Mouse (Mus musculus) olfactory bulb, adult 2 months (tissue): ENCODE results near the gene Tinagl1. TPM values are rescaled to one million over a fixed set of nuclear protein-coding genes. Genes with fewer than 3 reads are reported as not detected.

Source experiments
- H3K27ac ChIP-seq: fragments of 200-500 bp; 2 replicates; pipeline ENCODE4 v1.5.1; 2012; ENCODE audit warnings: low read depth, low read length; ENCODE audit not compliant: insufficient read depth
- H3K4me1 ChIP-seq: fragments of 200-500 bp; 2 replicates; pipeline ENCODE4 v1.6.1; 2012; ENCODE audit warnings: low read length; ENCODE audit not compliant: control insufficient read depth, insufficient read depth
- H3K4me3 ChIP-seq: fragments of 200-500 bp; 2 replicates; pipeline ENCODE4 v1.5.1; 2012; ENCODE audit warnings: mild to moderate bottlenecking, low read depth, low read length, moderate library complexity; ENCODE audit not compliant: insufficient read depth
- CTCF ChIP-seq: fragments of 200-500 bp; IDR thresholded peaks from 2 replicates; pipeline ENCODE4 v1.5.1; 2012; ENCODE audit warnings: low read depth, mild to moderate bottlenecking, low read length, moderate library complexity; ENCODE audit not compliant: insufficient read depth
- POLR2A ChIP-seq: fragments of 200-500 bp; IDR thresholded peaks from 2 replicates; pipeline ENCODE4 v1.6.1; 2012; ENCODE audit warnings: mild to moderate bottlenecking, low read depth, low read length, moderate library complexity; ENCODE audit not compliant: insufficient read depth
- WGBS: fragments of 180-500 bp; shearing (Covaris S2); methylation state at CpG from one replicate; pipeline ENCODE4 v1.1.7; 2018; 5-methylcytosine and 5-hydroxymethylcytosine counted together
- polyA plus RNA-seq: library from polyadenylated mRNA; stranded (reverse); fragments of >200 nt; gene quantifications from 2 replicates; pipeline ENCODE4 v1.2.4, GENCODE M21; 2012; ENCODE audit warnings: low replicate concordance; ENCODE audit not compliant: missing spikeins, insufficient read depth, insufficient read length

Tinagl1 gene
- not detected in 2 replicates for polyA plus RNA-seq

DNA sequence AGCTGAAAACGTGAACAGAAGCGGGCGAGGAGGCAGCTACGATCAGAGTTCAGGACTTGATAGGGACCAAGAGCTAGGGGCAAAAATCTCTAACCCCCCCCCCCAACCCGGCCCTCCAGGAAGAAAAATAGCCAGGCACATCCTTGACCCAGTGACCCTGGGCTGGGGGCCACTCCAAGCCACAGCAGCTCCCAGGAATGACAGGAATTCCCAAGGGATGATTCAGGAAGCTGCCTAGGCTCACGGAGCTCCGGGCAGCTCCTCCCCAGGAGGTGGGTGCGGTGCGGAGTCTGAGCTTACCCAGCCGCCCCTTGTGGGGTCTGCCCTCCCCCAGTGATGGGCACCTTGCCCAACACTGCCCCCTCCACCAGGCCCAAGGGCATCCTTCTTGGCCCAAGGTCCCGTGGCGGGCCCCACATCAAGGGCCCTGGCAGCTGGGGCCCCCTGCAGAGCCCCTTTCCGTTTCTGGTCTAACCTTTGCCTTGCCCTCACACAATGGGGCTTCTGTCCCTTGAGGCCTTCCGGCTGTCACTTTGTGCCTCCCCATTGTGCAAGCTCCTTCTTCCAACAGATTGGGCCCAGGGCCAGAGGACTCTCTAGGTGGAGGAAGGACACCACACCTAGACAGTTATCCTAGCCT, at the start of gene Tinagl1:
Gene Tinagl1 (minus strand): TSS at position 51 of the 640 bp plus-strand sequence.
- Histone ChIP-seq H3K4me1 (peaks cover 9% of the 10 kb centered on the region), H3K27ac (no peak within 1 kb of the TSS), H3K4me3 (peak within 1 kb of the TSS; percentile 11)
- TF ChIP-seq CTCF = no peak
- no peak for TF ChIP-seq POLR2A
- WGBS = 13% methylated on average over 14 of the region's 14 CpGs

GRCm38 (mm10) chr4:130224071-130224470, 49.1 kb upstream of the Tinagl1 start:
- Histone ChIP-seq H3K27ac (no peak overlapping the region), H3K4me1 (no peaks in the 10 kb centered on the region), H3K4me3 (no peak overlapping the region)
- no peak for TF ChIP-seq CTCF
- TF ChIP-seq POLR2A = no peak

DNA sequence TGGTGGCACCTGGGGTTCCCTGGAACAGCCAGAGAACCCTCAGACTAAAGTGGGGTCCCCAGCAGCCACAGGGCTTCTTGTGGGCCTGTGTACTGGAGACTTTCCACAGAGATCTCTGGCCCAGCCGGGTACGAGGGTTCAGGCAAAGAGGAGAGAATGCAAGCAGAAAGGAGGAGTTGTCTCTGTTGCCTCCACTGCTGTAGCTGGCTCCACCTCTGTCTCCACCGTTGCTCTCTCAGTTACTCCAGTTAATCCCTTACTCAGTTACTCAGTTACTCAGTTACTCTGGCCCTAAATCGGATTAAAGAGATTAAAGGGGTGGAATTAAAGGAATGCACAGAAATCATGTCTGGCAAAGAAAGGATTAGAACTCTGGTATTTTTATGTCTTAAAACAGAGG, 47.3 kb upstream of the Tinagl1 start, which contains the start of gene Gm853:
Gene Gm853 (minus strand): TSS at position 223 of the 400 bp plus-strand sequence.
- no peak for TF ChIP-seq CTCF
- TF ChIP-seq POLR2A = no peak
- WGBS = 56% methylated on average over 4 of the region's 4 CpGs
- Histone ChIP-seq H3K4me1 (no peaks in the 10 kb centered on the region), H3K4me3 (no peak within 1 kb of the TSS), H3K27ac (no peak within 1 kb of the TSS)

DNA sequence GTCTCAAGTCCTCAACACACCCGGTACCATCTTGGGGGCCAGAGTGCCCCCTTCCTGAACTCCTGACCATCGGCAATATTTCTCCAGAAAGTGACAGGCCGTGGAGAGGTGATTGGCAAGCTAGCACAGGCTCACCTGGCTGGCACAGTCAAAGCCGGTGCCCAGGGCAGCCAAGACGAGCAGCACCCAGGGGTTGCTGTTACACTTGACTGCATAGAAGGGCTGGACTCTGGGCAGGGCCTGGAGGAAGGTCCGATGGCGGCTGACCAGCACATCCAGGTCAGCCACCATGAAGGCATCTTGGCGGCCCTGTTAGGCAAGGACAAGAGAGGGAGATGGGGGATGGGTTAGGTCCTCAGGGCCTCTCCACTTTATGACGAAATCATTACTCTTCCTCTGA, 45.3 kb upstream of the Tinagl1 start:
- Histone ChIP-seq H3K27ac (no peak overlapping the region), H3K4me1 (no peaks in the 10 kb centered on the region), H3K4me3 (no peak overlapping the region)
- WGBS = 90% methylated on average over 9 of the region's 9 CpGs
- TF ChIP-seq CTCF (no peak), POLR2A (no peak)

DNA sequence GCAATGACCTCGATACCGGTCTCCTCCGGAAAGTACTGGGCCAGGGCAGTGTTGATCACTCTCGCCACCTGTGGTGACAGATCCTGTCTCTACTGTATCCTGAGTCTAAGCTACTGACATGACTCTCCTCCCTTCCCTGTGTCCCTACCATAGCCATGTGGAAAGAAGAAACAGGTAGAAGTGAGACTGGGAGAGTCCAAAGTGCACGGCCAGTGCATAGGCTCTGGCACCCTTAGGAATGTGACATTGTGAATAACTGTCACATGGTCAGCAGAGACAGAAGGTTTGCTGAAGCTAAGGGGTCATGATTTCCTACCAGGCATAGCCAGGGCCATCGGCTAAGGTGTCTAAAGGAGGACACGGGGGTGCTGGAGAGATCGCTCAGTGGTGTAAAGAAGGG, 40.5 kb upstream of the Tinagl1 start:
- Histone ChIP-seq H3K4me1 (no peaks in the 10 kb centered on the region), H3K4me3 (no peak overlapping the region), H3K27ac (no peak overlapping the region)
- 93% methylated on average over 8 of the region's 8 CpGs for WGBS
- TF ChIP-seq POLR2A (no peak), CTCF (no peak)

DNA sequence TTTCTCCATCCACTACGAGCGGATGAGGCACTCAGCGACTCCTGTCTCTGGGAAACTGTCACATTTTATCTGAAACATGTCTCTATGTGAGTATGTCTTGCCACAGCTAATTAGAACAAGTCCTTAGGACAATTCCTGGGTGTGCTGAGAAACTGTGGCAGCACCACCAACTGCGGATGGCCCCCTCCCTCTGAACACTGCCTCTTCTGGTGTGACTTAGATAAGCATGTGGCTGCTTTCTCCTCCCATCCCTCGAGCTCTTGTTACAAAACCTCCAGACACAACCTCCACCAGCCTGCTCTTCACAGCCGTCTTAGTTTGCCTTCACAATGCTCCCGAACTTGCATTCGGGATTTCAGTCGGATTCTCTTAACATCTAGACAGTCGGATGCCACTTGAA, 38.9 kb upstream of the Tinagl1 start:
- H3K4me1 ChIP-seq = no peaks in the 10 kb centered on the region
- H3K27ac ChIP-seq = no peak overlapping the region
- 78% methylated on average over 10 of the region's 10 CpGs for WGBS
- H3K4me3 ChIP-seq = no peak overlapping the region
- TF ChIP-seq POLR2A = no peak
- no peak for TF ChIP-seq CTCF

DNA sequence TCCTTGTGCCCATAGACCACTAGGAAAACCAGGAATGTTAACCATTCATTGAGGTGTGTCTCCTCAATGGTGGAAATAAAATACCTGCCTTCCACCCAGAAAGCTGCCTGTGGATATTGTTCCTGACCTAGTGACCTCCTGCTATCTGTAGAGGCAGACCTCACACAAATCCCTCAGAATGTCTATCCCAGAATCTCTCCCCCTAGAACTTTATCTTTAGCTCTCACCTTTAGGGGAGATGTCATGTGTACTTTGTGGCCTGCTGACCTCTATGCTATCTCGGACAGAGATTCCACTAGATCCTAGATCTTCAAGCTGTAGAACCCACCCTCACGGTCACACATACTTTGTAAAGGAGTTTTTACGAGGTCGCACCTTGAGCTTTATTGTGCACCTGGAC, 38.3 kb upstream of the Tinagl1 start:
- Histone ChIP-seq H3K4me1 (no peaks in the 10 kb centered on the region), H3K4me3 (no peak overlapping the region), H3K27ac (no peak overlapping the region)
- no peak for TF ChIP-seq CTCF
- no peak for TF ChIP-seq POLR2A
- 96% methylated on average over 4 of the region's 4 CpGs for WGBS

GRCm38 (mm10) chr4:130212421-130212820, 37.5 kb upstream of the Tinagl1 start:
- Histone ChIP-seq H3K4me3 (no peak overlapping the region), H3K27ac (no peak overlapping the region), H3K4me1 (no peaks in the 10 kb centered on the region)
- TF ChIP-seq POLR2A = no peak
- TF ChIP-seq CTCF = no peak
- 83% methylated on average over 7 of the region's 7 CpGs for WGBS

- Histone ChIP-seq H3K4me1 (no peaks in the 10 kb centered on the region), H3K27ac (no peak overlapping the region), H3K4me3 (no peak overlapping the region)
- 96% methylated on average over 2 of the region's 2 CpGs for WGBS
- no peak for TF ChIP-seq POLR2A
- TF ChIP-seq CTCF = no peak
These were observed 36.9 kb upstream of the Tinagl1 start for GRCm38 (mm10) chr4:130211870-130212269.
